Mouse (Mus musculus) cerebellum, adult 11 months (tissue): ENCODE results near the gene Gm3739.
"Not testable (repeated sequence)": the region's sequence is repeated elsewhere in the genome, so short reads cannot be mapped to it uniquely, and the experiment has no call there.

ENCODE experiments used
- DNase-seq: peaks from one replicate; pipeline ENCODE4 v3.0.0; 2022

The Gm3739 gene

GRCm38 (mm10) chr14:7314661-7315060 is at the start of gene Gm3739:
TSS of gene Gm3739 (minus strand) at chr14:7315049.
- not testable (repeated sequence) for DNase-seq

- not testable (repeated sequence) for DNase-seq
Observed at GRCm38 (mm10) chr14:7332295-7332694, 17.4 kb upstream of the Gm3739 start, which contains the start of gene Gm5797. TSS of gene Gm5797 (minus strand) at chr14:7332395.

DNA sequence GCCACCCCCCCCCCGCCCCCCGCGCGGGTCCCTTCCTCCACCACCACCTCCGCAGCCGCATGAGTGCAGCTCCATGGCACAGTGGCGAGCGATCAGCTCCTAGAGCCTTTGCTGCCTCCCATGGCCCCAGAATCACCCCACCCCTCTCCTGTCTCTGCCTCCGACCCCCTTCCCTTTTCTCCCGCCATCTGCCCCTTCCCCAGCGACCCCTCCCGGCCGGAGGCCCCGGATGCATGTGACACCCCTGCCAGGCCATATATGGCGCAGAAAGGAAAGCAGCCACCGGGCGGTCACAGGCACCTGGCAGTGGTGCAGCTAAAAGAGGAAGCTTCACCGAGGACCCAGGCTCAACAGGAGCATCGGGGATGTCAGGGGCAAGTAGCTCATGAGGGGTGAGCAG is 244 bp upstream of the Gm3739 start:
- DNase-seq: not testable (repeated sequence)

- DNase-seq: not testable (repeated sequence)
Observed at GRCm38 (mm10) chr14:7264614-7265013, 50.2 kb downstream of the Gm3739 start, which contains the start of gene Gm3727. TSS of gene Gm3727 (minus strand) at chr14:7264714.
